Mouse (Mus musculus) forebrain, embryonic 13.5 days (tissue): ENCODE measurements around the gene Kcnk5. TPM values are rescaled to one million over a fixed set of nuclear protein-coding genes. Genes with fewer than 3 reads are reported as not detected.
A peak's percentile ranks its signal among the peaks of the same experiment; 100 is the strongest.

Source experiments
- ATAC-seq: fragments of 200-750 bp; cut with Nextera tagmentation; 2 replicates; pipeline ENCODE4 v1.8.0; 2017
- H3K27ac ChIP-seq: fragments of 300-500 bp; sonication (generic); 2 replicates; pipeline ENCODE4 v1.5.1; 2015; ENCODE audit warnings: inconsistent platforms, mild to moderate bottlenecking, moderate library complexity
- H3K27me3 ChIP-seq: fragments of 300-500 bp; sonication (generic); 2 replicates; pipeline ENCODE4 v1.6.1; 2015; ENCODE audit warnings: mild to moderate bottlenecking, inconsistent platforms
- H3K36me3 ChIP-seq: fragments of 300-500 bp; sonication (generic); 2 replicates; pipeline ENCODE4 v1.6.1; 2015; ENCODE audit warnings: mild to moderate bottlenecking, inconsistent platforms; ENCODE audit not compliant: poor library complexity, severe bottlenecking
- H3K4me1 ChIP-seq: fragments of 300-500 bp; sonication (generic); 2 replicates; pipeline ENCODE4 v1.6.1; 2015; ENCODE audit warnings: inconsistent platforms
- H3K4me2 ChIP-seq: fragments of 300-500 bp; sonication (generic); 2 replicates; pipeline ENCODE4 v1.6.1; 2015; ENCODE audit warnings: inconsistent platforms, mild to moderate bottlenecking, moderate library complexity
- H3K4me3 ChIP-seq: fragments of 300-500 bp; sonication (generic); 2 replicates; pipeline ENCODE4 v1.5.1; 2015; ENCODE audit warnings: mild to moderate bottlenecking, inconsistent platforms
- H3K9ac ChIP-seq: fragments of 300-500 bp; sonication (generic); 2 replicates; pipeline ENCODE4 v1.6.1; 2015; ENCODE audit warnings: mild to moderate bottlenecking, inconsistent platforms
- H3K9me3 ChIP-seq: fragments of 300-500 bp; sonication (generic); replicated peaks from 2 replicates; pipeline ENCODE4 v1.6.1; 2016; ENCODE audit warnings: inconsistent platforms
- WGBS: fragments of 180-500 bp; shearing (Covaris S2); methylation state at CpG from one replicate; pipeline ENCODE4 v1.1.7; 2015; 5-methylcytosine and 5-hydroxymethylcytosine counted together
- polyA plus RNA-seq: library from polyadenylated mRNA; unstranded; fragments of >200 nt; fragmentation: Nextera tagmentation; extraction: Ambion mirVana; gene quantifications from 2 replicates; pipeline ENCODE4 v1.2.1, GENCODE M21; 2015

Kcnk5 gene
- polyA plus RNA-seq, 1 experiment from 2014 or later, result 7.3 TPM

DNA sequence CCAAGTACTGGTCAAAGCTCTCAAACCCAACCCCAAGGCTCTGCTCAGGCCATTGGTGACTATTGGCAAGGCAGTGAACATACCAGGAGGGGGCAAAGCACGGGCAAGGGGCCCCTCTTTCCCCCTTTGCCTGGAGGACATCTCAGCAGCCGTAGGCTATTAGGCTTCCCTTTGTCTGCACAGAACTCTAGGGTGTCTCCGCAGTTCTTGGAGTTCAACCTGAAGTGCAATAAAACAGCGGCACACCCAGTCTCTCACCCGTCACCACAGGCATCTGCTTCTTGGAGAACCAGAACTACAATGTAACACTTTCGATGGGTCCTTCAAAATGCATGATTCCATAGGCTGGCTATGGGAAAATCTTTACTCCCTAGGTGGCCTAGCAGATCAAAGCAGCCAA is 53.4 kb downstream of the Kcnk5 start:
- no peaks in the 10 kb centered on the region for H3K27me3 ChIP-seq
- H3K9ac ChIP-seq, result no peak overlapping the region
- no peak overlapping the region for H3K27ac ChIP-seq
- no peak overlapping the region for H3K4me2 ChIP-seq
- no peaks in the 10 kb centered on the region; the same call in 1 of the 2 replicates for H3K9me3 ChIP-seq
- H3K4me3 ChIP-seq, result no peak overlapping the region
- ATAC-seq, result no peak
- H3K4me1 ChIP-seq, result no peaks in the 10 kb centered on the region
- WGBS, result 88% methylated on average over 6 of the region's 6 CpGs
- H3K36me3 ChIP-seq, result no peaks in the 10 kb centered on the region

DNA sequence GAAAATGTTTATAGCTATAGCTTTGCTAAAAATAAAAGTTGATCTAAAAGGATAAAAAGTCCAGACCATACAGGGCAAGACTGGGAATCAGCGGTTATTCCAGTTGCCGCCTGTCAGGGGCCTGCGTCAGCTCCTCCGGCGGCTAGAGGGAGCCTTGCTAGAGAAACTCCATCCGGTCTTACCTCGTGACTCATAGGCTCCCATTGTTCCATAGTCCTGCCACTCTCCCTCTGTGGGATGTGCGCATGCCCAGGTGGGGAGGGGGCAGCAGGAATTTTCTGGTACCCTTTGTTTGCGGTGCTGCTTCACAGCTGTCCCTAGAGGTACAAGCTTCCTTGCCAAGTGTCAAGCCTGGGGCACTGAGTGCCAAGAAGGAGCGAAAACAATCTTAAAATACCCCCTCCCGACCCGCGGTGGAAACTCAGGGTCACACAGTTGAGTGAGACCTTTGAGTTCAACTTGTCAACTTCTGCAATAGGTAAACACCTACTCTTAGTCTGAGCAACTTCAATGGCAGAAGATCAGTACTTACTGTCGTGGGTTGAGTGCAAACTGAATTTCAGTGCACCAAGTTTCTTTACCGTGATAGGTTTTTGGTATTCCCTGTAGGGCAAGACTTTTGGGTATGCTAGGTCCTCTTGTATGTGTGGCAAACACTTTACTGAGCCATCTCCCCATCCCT is 54.1 kb downstream of the Kcnk5 start:
- WGBS, result 84% methylated on average over 15 of the region's 15 CpGs
- H3K27ac ChIP-seq, result no peak overlapping the region
- H3K4me3 ChIP-seq, result no peak overlapping the region
- no peak overlapping the region for H3K4me2 ChIP-seq
- no peaks in the 10 kb centered on the region for H3K36me3 ChIP-seq
- no peaks in the 10 kb centered on the region for H3K4me1 ChIP-seq
- ATAC-seq, result no peak
- H3K27me3 ChIP-seq, result no peaks in the 10 kb centered on the region
- no peak overlapping the region for H3K9ac ChIP-seq
- no peaks in the 10 kb centered on the region; the same call in 1 of the 2 replicates for H3K9me3 ChIP-seq

DNA sequence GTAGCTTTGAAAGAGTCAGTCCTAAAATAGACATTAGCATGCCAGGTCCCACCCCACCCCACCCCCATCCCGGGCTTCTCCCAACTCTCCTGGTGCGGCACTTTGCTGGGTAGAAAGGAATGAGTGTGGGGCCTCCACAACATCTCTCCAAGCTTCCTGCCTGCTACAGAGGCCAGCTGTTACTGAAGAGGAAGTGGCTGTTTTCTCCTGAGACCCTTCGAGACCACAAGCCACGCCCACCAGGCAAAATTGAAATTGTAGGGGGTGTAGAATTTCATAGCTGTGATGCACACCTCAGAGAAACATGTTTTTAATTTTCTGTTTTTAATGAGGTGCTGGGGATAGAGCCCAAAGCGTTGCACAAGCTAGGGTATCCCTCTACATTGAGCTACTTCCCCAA is 60.7 kb downstream of the Kcnk5 start:
- H3K36me3 ChIP-seq, result no peaks in the 10 kb centered on the region
- no peak overlapping the region for H3K4me2 ChIP-seq
- no peaks in the 10 kb centered on the region for H3K9me3 ChIP-seq
- H3K9ac ChIP-seq, result no peak overlapping the region
- ATAC-seq, result no peak
- H3K27me3 ChIP-seq, result no peaks in the 10 kb centered on the region
- WGBS, result 89% methylated on average over 5 of the region's 5 CpGs
- no peak overlapping the region for H3K4me3 ChIP-seq
- no peaks in the 10 kb centered on the region for H3K4me1 ChIP-seq
- no peak overlapping the region for H3K27ac ChIP-seq

DNA sequence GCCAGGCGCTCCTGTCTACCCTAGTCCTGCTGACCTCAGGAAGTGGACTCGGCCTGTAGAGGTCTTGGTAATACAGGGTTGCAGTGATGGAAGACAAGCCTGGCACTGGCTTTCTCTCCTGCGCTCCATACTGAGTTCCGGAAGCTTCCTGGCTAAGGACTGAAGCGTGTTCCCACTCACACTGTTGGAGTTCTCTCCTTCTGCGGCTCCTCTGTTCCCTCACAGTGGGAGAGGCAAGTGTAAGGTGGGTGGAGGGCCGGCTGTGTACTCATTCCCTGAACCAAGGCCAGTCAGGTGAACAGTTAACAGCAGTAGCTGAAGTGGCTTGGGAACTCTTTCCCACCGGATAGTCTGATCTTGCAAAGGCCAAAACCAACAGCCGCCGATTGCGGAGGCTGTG is 61.6 kb downstream of the Kcnk5 start:
- no peak for ATAC-seq
- H3K27me3 ChIP-seq, result no peaks in the 10 kb centered on the region
- H3K4me3 ChIP-seq, result no peak overlapping the region
- WGBS, result 93% methylated on average over 11 of the region's 11 CpGs
- no peaks in the 10 kb centered on the region for H3K36me3 ChIP-seq
- H3K9ac ChIP-seq, result no peak overlapping the region
- H3K27ac ChIP-seq, result no peak overlapping the region
- H3K4me1 ChIP-seq, result no peaks in the 10 kb centered on the region
- no peaks in the 10 kb centered on the region for H3K9me3 ChIP-seq
- H3K4me2 ChIP-seq, result no peak overlapping the region

DNA sequence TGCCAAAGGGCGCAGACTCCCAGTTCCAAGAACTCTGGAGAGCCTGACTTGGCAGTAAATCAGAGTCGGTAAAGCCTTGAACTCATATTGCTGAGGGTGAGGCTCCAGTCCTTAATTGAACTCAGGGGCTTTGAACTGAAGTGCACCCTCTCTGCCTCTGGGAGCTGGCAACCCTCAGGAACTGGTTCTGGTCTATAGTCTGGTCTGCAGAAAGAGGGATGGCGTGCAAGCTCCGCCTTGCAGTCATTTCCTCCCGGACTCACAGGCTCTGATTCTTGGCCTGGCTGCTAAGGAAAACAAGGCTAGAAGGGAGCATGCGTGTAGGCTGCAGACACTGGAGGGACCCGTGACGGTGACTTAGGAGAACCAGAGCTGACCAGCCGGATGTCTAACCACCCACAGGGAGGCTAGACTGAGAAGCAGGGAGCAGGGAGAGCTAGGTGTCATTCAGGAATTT is 65.4 kb downstream of the Kcnk5 start:
- 71% methylated on average over 9 of the region's 9 CpGs for WGBS
- Histone ChIP-seq H3K36me3 (no peaks in the 10 kb centered on the region), H3K4me1 (no peaks in the 10 kb centered on the region), H3K9ac (no peak overlapping the region), H3K4me3 (no peak overlapping the region), H3K27ac (no peak overlapping the region), H3K4me2 (no peak overlapping the region), H3K27me3 (no peaks in the 10 kb centered on the region), H3K9me3 (no peaks in the 10 kb centered on the region; the same call in 1 of the 2 replicates)
- no peak for ATAC-seq

DNA sequence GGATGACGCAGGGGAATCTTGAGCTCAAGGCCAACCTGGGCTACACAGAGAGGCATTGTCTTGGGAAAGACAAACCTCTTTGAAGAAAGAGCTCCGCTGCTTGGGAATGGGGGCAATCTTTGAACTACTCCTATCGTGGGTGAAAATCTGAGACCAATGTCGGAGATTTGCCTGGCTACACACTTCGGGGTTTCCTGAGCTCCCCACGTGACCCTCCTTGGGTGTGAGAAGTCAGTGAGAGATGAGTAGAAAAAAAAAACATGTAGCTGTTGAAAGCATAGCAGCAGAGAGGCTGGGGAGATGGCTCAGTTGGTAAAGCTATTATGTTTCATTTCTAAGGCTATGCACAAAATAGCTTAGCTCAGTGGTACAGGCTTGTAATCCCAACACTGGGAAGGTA is 66.7 kb downstream of the Kcnk5 start:
- no peak overlapping the region for H3K27ac ChIP-seq
- H3K9me3 ChIP-seq, result no peaks in the 10 kb centered on the region; the same call in 1 of the 2 replicates
- 86% methylated on average over 6 of the region's 6 CpGs for WGBS
- no peaks in the 10 kb centered on the region for H3K27me3 ChIP-seq
- H3K4me2 ChIP-seq, result no peak overlapping the region
- no peak overlapping the region for H3K4me3 ChIP-seq
- no peaks in the 10 kb centered on the region for H3K4me1 ChIP-seq
- ATAC-seq, result no peak
- H3K9ac ChIP-seq, result no peak overlapping the region
- H3K36me3 ChIP-seq, result no peaks in the 10 kb centered on the region

DNA sequence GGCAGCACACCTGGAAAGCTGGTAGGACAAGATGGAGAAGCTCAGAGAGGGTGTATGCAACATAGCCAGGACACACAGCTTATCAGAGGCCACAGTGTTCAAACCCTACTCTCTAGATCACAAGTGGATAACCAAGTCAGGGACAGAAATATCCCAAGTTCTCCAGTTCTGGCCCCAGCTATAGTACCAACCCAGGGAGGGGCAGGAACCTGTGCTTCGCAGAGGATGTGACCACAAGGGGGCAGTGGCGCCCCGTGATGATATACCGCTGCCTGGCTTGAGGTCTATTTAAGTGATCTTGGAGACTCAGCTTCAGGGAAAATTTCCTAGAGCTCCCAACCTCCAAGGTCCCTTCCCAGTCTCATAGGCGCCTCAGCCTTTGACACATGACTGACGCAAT is 67.6 kb downstream of the Kcnk5 start:
- H3K4me3 ChIP-seq, result no peak overlapping the region
- no peak overlapping the region for H3K27ac ChIP-seq
- H3K4me2 ChIP-seq, result no peak overlapping the region
- no peaks in the 10 kb centered on the region for H3K27me3 ChIP-seq
- no peaks in the 10 kb centered on the region for H3K36me3 ChIP-seq
- no peaks in the 10 kb centered on the region for H3K4me1 ChIP-seq
- no peak overlapping the region for H3K9ac ChIP-seq
- peak; percentile 70; the same call in 1 of the 2 replicates for ATAC-seq
- WGBS, result 8% methylated on average over 6 of the region's 6 CpGs
- no peaks in the 10 kb centered on the region; the same call in 1 of the 2 replicates for H3K9me3 ChIP-seq

DNA sequence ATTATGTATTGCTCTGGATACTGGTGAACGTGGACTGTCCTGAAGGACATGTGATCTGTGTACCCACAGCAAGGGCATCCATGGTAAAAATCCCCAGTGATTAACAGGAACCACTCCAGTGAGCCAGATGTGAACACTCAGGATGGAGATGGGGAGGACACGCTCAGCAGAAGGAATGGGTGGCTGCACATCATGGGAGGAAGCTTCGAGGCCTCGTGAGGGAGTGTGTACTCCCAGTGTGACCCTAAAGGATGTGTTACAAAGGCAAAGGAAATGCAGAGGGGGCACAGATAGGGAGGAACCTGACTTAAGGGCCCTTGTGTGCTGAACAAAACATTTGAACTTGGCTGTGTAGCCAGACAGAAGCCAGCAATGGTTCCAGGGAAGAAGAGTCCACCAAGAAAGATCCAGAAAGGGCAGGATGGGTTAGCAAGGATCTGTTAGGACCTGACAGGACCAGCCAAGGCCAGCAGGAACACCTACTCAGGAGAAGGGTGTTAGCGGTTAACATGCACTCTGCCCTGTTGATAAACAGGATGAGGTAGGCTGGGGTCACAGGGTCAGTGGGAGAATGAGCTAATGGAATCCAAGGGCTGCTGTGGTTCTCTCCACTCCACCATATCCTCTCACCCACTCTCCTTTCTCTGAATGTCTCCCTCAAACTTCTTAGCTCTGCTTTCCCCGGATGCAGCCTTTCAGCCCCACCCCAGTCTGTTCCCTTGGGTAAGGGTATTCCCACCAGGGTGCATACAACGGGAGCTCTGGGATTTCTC is 68.2 kb downstream of the Kcnk5 start:
- H3K4me1 ChIP-seq, result no peaks in the 10 kb centered on the region
- no peak overlapping the region for H3K4me2 ChIP-seq
- 67% methylated on average over 7 of the region's 7 CpGs for WGBS
- no peak overlapping the region for H3K4me3 ChIP-seq
- no peaks in the 10 kb centered on the region for H3K36me3 ChIP-seq
- no peaks in the 10 kb centered on the region; the same call in 1 of the 2 replicates for H3K9me3 ChIP-seq
- no peak overlapping the region for H3K27ac ChIP-seq
- ATAC-seq, result no peak
- no peak overlapping the region for H3K9ac ChIP-seq
- H3K27me3 ChIP-seq, result no peaks in the 10 kb centered on the region

DNA sequence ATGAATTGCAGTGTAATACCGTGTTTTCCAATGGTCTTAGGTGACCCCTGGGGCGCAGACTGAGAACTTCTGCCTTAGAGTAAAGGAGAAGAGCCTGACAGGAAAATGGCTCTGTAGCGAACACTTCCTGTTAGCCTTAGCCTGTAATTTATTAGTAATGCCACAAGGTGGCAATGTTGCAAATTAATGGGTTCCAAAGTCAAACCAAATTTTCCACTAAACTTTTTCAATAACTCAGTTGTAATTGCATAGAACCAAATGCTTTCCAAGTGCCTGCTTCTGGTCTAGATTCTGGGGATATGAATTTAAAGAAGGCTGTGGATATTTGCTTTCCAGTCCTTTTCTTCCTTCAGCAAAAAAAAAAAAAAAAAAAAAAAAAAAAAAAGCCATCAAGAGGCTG is 69.4 kb downstream of the Kcnk5 start:
- no peaks in the 10 kb centered on the region for H3K36me3 ChIP-seq
- H3K27ac ChIP-seq, result no peak overlapping the region
- no peak for ATAC-seq
- H3K9me3 ChIP-seq, result no peaks in the 10 kb centered on the region; the same call in 1 of the 2 replicates
- no peak overlapping the region for H3K9ac ChIP-seq
- WGBS, result 70% methylated on average over 3 of the region's 3 CpGs
- H3K27me3 ChIP-seq, result no peaks in the 10 kb centered on the region
- H3K4me1 ChIP-seq, result no peaks in the 10 kb centered on the region
- H3K4me3 ChIP-seq, result no peak overlapping the region
- no peak overlapping the region for H3K4me2 ChIP-seq

DNA sequence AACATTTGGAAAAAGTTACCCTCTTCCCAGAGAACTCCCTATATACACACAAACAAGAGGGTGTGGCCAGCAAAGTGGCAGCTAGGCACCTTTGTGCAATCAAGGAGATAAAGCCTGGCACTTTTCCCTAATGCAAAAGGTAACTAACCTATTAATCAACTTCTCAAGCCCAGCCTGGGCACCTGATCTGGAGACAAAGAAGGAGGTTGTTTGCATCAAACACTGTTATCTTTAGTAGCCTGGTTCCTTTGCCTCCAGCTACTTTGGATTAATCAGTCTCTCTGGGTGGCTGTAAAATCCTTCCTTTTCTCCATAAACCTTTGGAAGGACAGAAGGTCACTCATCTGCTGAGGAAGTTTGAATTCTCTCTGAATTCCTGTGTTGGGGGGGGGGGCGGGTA is 70.7 kb downstream of the Kcnk5 start:
- Histone ChIP-seq H3K27ac (no peak overlapping the region), H3K4me1 (no peaks in the 10 kb centered on the region), H3K4me2 (no peak overlapping the region), H3K4me3 (no peak overlapping the region), H3K27me3 (no peaks in the 10 kb centered on the region), H3K9me3 (no peaks in the 10 kb centered on the region; the same call in 1 of the 2 replicates), H3K9ac (no peak overlapping the region), H3K36me3 (no peaks in the 10 kb centered on the region)
- ATAC-seq, result no peak
- WGBS, result 83% methylated on average over 1 of the region's 1 CpGs

DNA sequence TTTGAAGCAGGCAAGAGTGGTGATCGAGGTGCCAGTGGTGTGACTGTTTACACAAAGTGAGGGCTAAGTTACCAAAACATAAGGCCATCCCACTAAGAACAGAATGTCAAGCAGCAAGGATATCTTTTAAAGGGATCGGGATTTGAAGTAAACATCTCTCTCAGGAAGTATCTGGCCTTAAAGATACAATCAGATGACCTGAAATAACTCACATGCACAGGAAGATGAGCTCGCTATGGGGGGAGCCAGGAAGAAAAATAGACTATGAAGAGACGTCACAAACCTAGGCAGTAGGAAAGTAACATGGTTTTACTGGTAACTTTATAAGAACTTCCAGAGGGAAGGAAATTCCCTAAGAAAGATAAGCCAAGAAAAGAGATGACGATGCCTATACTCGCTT is 75.3 kb downstream of the Kcnk5 start:
- Histone ChIP-seq H3K9me3 (no peaks in the 10 kb centered on the region), H3K27ac (no peak overlapping the region), H3K27me3 (no peaks in the 10 kb centered on the region), H3K4me1 (no peaks in the 10 kb centered on the region), H3K4me2 (no peak overlapping the region), H3K9ac (no peak overlapping the region), H3K36me3 (no peaks in the 10 kb centered on the region), H3K4me3 (no peak overlapping the region)
- 89% methylated on average over 6 of the region's 6 CpGs for WGBS
- no peak for ATAC-seq

DNA sequence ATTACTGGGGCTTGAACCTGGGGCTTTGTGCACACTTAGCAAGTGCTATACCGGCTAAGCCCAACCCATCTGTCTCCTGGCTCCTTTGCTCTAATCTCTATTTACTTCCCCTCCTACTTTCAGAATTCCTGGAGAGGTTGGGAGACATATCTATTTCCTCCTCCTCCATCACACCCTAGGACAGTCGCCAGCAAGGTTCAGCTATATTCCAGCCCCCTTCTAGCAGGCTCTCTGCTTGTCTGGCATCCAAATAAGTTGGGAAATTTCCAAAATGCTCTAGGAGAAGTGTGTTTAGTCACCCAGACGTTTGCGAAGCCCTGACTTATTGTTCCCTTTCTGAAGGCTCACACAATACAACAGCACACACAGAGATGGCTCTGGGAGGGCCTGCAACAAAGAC is 78.4 kb downstream of the Kcnk5 start:
- H3K9ac ChIP-seq, result no peak overlapping the region
- 45% methylated on average over 4 of the region's 4 CpGs for whole genome bisulfite sequencing
- H3K27ac ChIP-seq, result no peak overlapping the region
- H3K4me2 ChIP-seq, result no peak overlapping the region
- H3K9me3 ChIP-seq, result no peaks in the 10 kb centered on the region
- H3K36me3 ChIP-seq, result no peaks in the 10 kb centered on the region
- no peaks in the 10 kb centered on the region for H3K4me1 ChIP-seq
- no peak overlapping the region for H3K4me3 ChIP-seq
- no peaks in the 10 kb centered on the region for H3K27me3 ChIP-seq
- no peak for ATAC-seq
